Mouse (Mus musculus): ENCODE measurements around the gene Gm44965. TPM values are rescaled to one million over a fixed set of nuclear protein-coding genes. Genes with fewer than 3 reads are reported as not detected.
A peak's percentile ranks its signal among the peaks of the same experiment; 100 is the strongest.

Gene Gm44965
- polyA plus RNA-seq, 1 experiment from 2014 or later = not detected

- H3K36me3 ChIP-seq (ENCODE audit: control insufficient read depth, insufficient read depth) = no peaks in the 10 kb centered on the region
- TF ChIP-seq CTCF (IDR thresholded peaks at IDR 0.05; ENCODE audit: low read depth) = no peak
- H3K27ac ChIP-seq (ENCODE audit: low read depth, low read length) = no peak overlapping the region
- H3K27me3 ChIP-seq (replicated peaks; ENCODE audit: control insufficient read depth, insufficient read depth, low read length) = no peaks in the 10 kb centered on the region
- H3K4me2 ChIP-seq (replicated peaks; ENCODE audit: low read depth) = no peak overlapping the region
- no peak overlapping the region for H3K9ac ChIP-seq (ENCODE audit: low read depth, low read length)
- no peak overlapping the region for H3K4me3 ChIP-seq (ENCODE audit: low read depth, low read length)
- no peak for ATAC-seq
- H3K9me3 ChIP-seq (ENCODE audit: control insufficient read depth) = no peaks in the 10 kb centered on the region
- no peaks in the 10 kb centered on the region for H3K4me1 ChIP-seq (replicated peaks; ENCODE audit: control insufficient read depth, insufficient read depth, low read length)
- WGBS = 91% methylated on average over 4 of the region's 4 CpGs
Measured at GRCm38 (mm10) chr6:48648779-48649178, 55.0 kb downstream of the Gm44965 start.

GRCm38 (mm10) chr6:48650041-48650440 is 56.3 kb downstream of the Gm44965 start:
- no peak for TF ChIP-seq CTCF (IDR thresholded peaks at IDR 0.05; ENCODE audit: low read depth)
- 86% methylated on average over 9 of the region's 9 CpGs for WGBS
- Histone ChIP-seq H3K4me3 (ENCODE audit: low read depth, low read length) (no peak overlapping the region), H3K36me3 (ENCODE audit: control insufficient read depth, insufficient read depth) (no peaks in the 10 kb centered on the region), H3K27ac (ENCODE audit: low read depth, low read length) (no peak overlapping the region), H3K9ac (ENCODE audit: low read depth, low read length) (no peak overlapping the region), H3K4me1 (replicated peaks; ENCODE audit: control insufficient read depth, insufficient read depth, low read length) (no peaks in the 10 kb centered on the region), H3K27me3 (replicated peaks; ENCODE audit: control insufficient read depth, insufficient read depth, low read length) (no peaks in the 10 kb centered on the region), H3K4me2 (replicated peaks; ENCODE audit: low read depth) (no peak overlapping the region), H3K9me3 (ENCODE audit: control insufficient read depth) (no peaks in the 10 kb centered on the region)
- ATAC-seq = no peak

GRCm38 (mm10) chr6:48658721-48659120 is 65.0 kb downstream of the Gm44965 start:
- no peaks in the 10 kb centered on the region for H3K9me3 ChIP-seq (ENCODE audit: control insufficient read depth)
- ATAC-seq = no peak
- H3K27me3 ChIP-seq (replicated peaks; ENCODE audit: control insufficient read depth, insufficient read depth, low read length) = no peaks in the 10 kb centered on the region
- no peaks in the 10 kb centered on the region for H3K36me3 ChIP-seq (ENCODE audit: control insufficient read depth, insufficient read depth)
- no peak overlapping the region for H3K4me3 ChIP-seq (ENCODE audit: low read depth, low read length)
- H3K9ac ChIP-seq (ENCODE audit: low read depth, low read length) = no peak overlapping the region
- WGBS = 75% methylated on average over 5 of the region's 5 CpGs
- H3K4me1 ChIP-seq (replicated peaks; ENCODE audit: control insufficient read depth, insufficient read depth, low read length) = no peaks in the 10 kb centered on the region
- H3K4me2 ChIP-seq (replicated peaks; ENCODE audit: low read depth) = no peak overlapping the region
- no peak overlapping the region for H3K27ac ChIP-seq (ENCODE audit: low read depth, low read length)
- no peak for TF ChIP-seq CTCF (IDR thresholded peaks at IDR 0.05; ENCODE audit: low read depth)

GRCm38 (mm10) chr6:48664750-48665149 is 71.0 kb downstream of the Gm44965 start:
- H3K9me3 ChIP-seq (ENCODE audit: control insufficient read depth) = no peaks in the 10 kb centered on the region
- TF ChIP-seq CTCF (IDR thresholded peaks at IDR 0.05; ENCODE audit: low read depth) = no peak
- ATAC-seq = no peak
- H3K27me3 ChIP-seq (replicated peaks; ENCODE audit: control insufficient read depth, insufficient read depth, low read length) = no peaks in the 10 kb centered on the region
- H3K4me2 ChIP-seq (replicated peaks; ENCODE audit: low read depth) = no peak overlapping the region
- no peak overlapping the region for H3K4me3 ChIP-seq (ENCODE audit: low read depth, low read length)
- no peaks in the 10 kb centered on the region for H3K36me3 ChIP-seq (ENCODE audit: control insufficient read depth, insufficient read depth)
- peaks cover 4% of the 10 kb centered on the region for H3K4me1 ChIP-seq (replicated peaks; ENCODE audit: control insufficient read depth, insufficient read depth, low read length)
- no peak overlapping the region for H3K27ac ChIP-seq (ENCODE audit: low read depth, low read length)
- WGBS = 61% methylated on average over 4 of the region's 4 CpGs
- H3K9ac ChIP-seq (ENCODE audit: low read depth, low read length) = no peak overlapping the region

DNA sequence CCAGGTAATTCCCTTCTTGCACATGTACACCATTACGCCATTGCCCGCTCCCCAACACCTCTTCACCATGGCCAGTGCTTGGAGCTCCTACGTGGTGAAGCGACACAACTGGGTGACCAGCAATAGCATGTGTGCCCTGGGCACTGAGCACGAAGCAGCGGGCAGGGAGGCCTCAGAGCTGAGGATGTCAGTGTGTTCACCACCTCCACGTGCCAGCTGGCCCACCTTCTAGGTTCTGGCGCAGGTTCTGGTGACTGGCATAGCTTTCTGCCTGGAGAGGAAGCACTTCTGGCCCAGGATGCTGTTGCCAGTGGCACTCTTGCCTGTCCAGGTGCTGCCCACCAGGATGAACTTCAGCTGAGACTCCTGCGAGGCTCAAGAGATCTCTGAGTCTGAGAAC is 71.7 kb downstream of the Gm44965 start:
- WGBS = 93% methylated on average over 9 of the region's 9 CpGs
- Histone ChIP-seq H3K4me2 (replicated peaks; ENCODE audit: low read depth) (no peak overlapping the region), H3K9me3 (ENCODE audit: control insufficient read depth) (no peaks in the 10 kb centered on the region), H3K27me3 (replicated peaks; ENCODE audit: control insufficient read depth, insufficient read depth, low read length) (no peaks in the 10 kb centered on the region), H3K9ac (ENCODE audit: low read depth, low read length) (no peak overlapping the region), H3K4me1 (replicated peaks; ENCODE audit: control insufficient read depth, insufficient read depth, low read length) (peaks cover 4% of the 10 kb centered on the region), H3K36me3 (ENCODE audit: control insufficient read depth, insufficient read depth) (no peaks in the 10 kb centered on the region), H3K27ac (ENCODE audit: low read depth, low read length) (no peak overlapping the region), H3K4me3 (ENCODE audit: low read depth, low read length) (no peak overlapping the region)
- no peak for TF ChIP-seq CTCF (IDR thresholded peaks at IDR 0.05; ENCODE audit: low read depth)
- no peak for ATAC-seq

DNA sequence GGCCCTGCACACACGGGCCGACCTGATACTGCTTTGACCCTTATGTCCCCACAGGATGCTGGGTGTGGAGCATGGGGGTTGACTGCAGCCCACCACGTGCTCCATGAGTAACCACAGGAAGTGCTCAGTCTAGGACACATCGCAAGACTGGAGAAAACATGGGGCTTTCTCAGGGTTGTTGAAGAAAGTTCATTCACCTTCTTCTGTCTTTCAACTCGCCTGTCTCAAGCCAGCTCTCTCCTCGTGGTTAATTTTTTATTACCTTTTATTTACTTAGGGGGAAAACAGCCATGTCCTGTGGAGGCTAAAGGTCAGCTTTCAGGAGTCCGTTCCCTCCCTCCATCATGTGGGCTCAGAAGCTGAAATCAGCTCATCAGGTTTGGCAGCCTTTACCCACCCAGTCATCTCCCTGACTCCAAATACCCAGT is 72.4 kb downstream of the Gm44965 start:
- Histone ChIP-seq H3K4me1 (replicated peaks; ENCODE audit: control insufficient read depth, insufficient read depth, low read length) (peaks cover 4% of the 10 kb centered on the region), H3K36me3 (ENCODE audit: control insufficient read depth, insufficient read depth) (no peaks in the 10 kb centered on the region), H3K27me3 (replicated peaks; ENCODE audit: control insufficient read depth, insufficient read depth, low read length) (no peaks in the 10 kb centered on the region), H3K9me3 (ENCODE audit: control insufficient read depth) (no peaks in the 10 kb centered on the region), H3K27ac (ENCODE audit: low read depth, low read length) (no peak overlapping the region), H3K4me2 (replicated peaks; ENCODE audit: low read depth) (0 out of 2 replicates have a peak overlapping the region, but pooled peaks have one; percentile 13), H3K9ac (ENCODE audit: low read depth, low read length) (no peak overlapping the region), H3K4me3 (ENCODE audit: low read depth, low read length) (no peak overlapping the region)
- WGBS = 9% methylated on average over 7 of the region's 7 CpGs
- TF ChIP-seq CTCF (IDR thresholded peaks at IDR 0.05; ENCODE audit: low read depth) = no peak
- ATAC-seq = peak; percentile 61

- H3K27me3 ChIP-seq (replicated peaks; ENCODE audit: control insufficient read depth, insufficient read depth, low read length) = no peaks in the 10 kb centered on the region
- H3K27ac ChIP-seq (ENCODE audit: low read depth, low read length) = no peak overlapping the region
- ATAC-seq = no peak
- H3K9me3 ChIP-seq (ENCODE audit: control insufficient read depth) = no peaks in the 10 kb centered on the region
- H3K4me1 ChIP-seq (replicated peaks; ENCODE audit: control insufficient read depth, insufficient read depth, low read length) = peaks cover 4% of the 10 kb centered on the region
- no peak for TF ChIP-seq CTCF (IDR thresholded peaks at IDR 0.05; ENCODE audit: low read depth)
- no peak overlapping the region for H3K9ac ChIP-seq (ENCODE audit: low read depth, low read length)
- no peaks in the 10 kb centered on the region for H3K36me3 ChIP-seq (ENCODE audit: control insufficient read depth, insufficient read depth)
- no peak overlapping the region for H3K4me2 ChIP-seq (replicated peaks; ENCODE audit: low read depth)
- no peak overlapping the region for H3K4me3 ChIP-seq (ENCODE audit: low read depth, low read length)
Measured at GRCm38 (mm10) chr6:48668022-48668421, 74.3 kb downstream of the Gm44965 start.

Other genes with a start within 250 kb of the Gm44965 start
- gene Krba1, start 198.4 kb upstream of the Gm44965 start, polyA plus RNA-seq (2015; fragmentation: Nextera tagmentation; extraction: Ambion mirVana) = 20.0 and 20.1 TPM in 2 replicates
- 18.9 and 19.3 TPM in 2 replicates for gene Zfp467, start 148.1 kb upstream of the Gm44965 start, polyA plus RNA-seq (2015; fragmentation: Nextera tagmentation; extraction: Ambion mirVana)
- 0.61 and 0.74 TPM in 2 replicates for gene Sspo, start 145.7 kb upstream of the Gm44965 start, polyA plus RNA-seq (2015; fragmentation: Nextera tagmentation; extraction: Ambion mirVana)
- 23.7 and 23.8 TPM in 2 replicates for gene Atp6v0e2, start 56.3 kb upstream of the Gm44965 start, polyA plus RNA-seq (2015; fragmentation: Nextera tagmentation; extraction: Ambion mirVana)
- 7.6 and 9.5 TPM in 2 replicates for gene Lrrc61, start 39.1 kb upstream of the Gm44965 start, polyA plus RNA-seq (2015; fragmentation: Nextera tagmentation; extraction: Ambion mirVana)
- gene Rarres2, start 21.2 kb upstream of the Gm44965 start, polyA plus RNA-seq (2015; fragmentation: Nextera tagmentation; extraction: Ambion mirVana) = 154 and 162 TPM in 2 replicates
- gene Gm45021, start 4.3 kb upstream of the Gm44965 start, polyA plus RNA-seq (2015; fragmentation: Nextera tagmentation; extraction: Ambion mirVana) = not detected in 2 replicates
- 11.3 and 12.0 TPM in 2 replicates for gene Repin1, start 58 bp upstream of the Gm44965 start, polyA plus RNA-seq (2015; fragmentation: Nextera tagmentation; extraction: Ambion mirVana)
- gene Zfp775, start 8.1 kb downstream of the Gm44965 start, polyA plus RNA-seq (2015; fragmentation: Nextera tagmentation; extraction: Ambion mirVana) = 2.2 TPM in 2 replicates
- gene AI854703, start 32.8 kb downstream of the Gm44965 start, polyA plus RNA-seq (2015; fragmentation: Nextera tagmentation; extraction: Ambion mirVana) = 0.55 and 0.63 TPM in 2 replicates
- 1.1 and 1.2 TPM in 2 replicates for gene Gimap8, start 53.3 kb downstream of the Gm44965 start, polyA plus RNA-seq (2015; fragmentation: Nextera tagmentation; extraction: Ambion mirVana)
- 9.9 and 10.2 TPM in 2 replicates for gene Gimap9, start 82.2 kb downstream of the Gm44965 start, polyA plus RNA-seq (2015; fragmentation: Nextera tagmentation; extraction: Ambion mirVana)
- gene Gimap4, start 90.6 kb downstream of the Gm44965 start, polyA plus RNA-seq (2015; fragmentation: Nextera tagmentation; extraction: Ambion mirVana) = 9.6 and 11.3 TPM in 2 replicates
- 13.6 and 15.8 TPM in 2 replicates for gene Gimap6, start 114.3 kb downstream of the Gm44965 start, polyA plus RNA-seq (2015; fragmentation: Nextera tagmentation; extraction: Ambion mirVana)
- gene Gm28053, start 124.7 kb downstream of the Gm44965 start, polyA plus RNA-seq (2015; fragmentation: Nextera tagmentation; extraction: Ambion mirVana) = 1.3 and 2.3 TPM in 2 replicates
- 0.09 and 0.16 TPM in 2 replicates for gene Gimap7, start 124.7 kb downstream of the Gm44965 start, polyA plus RNA-seq (2015; fragmentation: Nextera tagmentation; extraction: Ambion mirVana)
- gene Gimap1, start 145.1 kb downstream of the Gm44965 start, polyA plus RNA-seq (2015; fragmentation: Nextera tagmentation; extraction: Ambion mirVana) = 15.2 and 17.8 TPM in 2 replicates
- 8.4 and 10.6 TPM in 2 replicates for gene Gimap5, start 152.3 kb downstream of the Gm44965 start, polyA plus RNA-seq (2015; fragmentation: Nextera tagmentation; extraction: Ambion mirVana)
- 0.58 and 0.64 TPM in 2 replicates for gene Gimap3, start 176.9 kb downstream of the Gm44965 start, polyA plus RNA-seq (2015; fragmentation: Nextera tagmentation; extraction: Ambion mirVana)
- 180 and 193 TPM in 2 replicates for gene Tmem176a, start 247.0 kb downstream of the Gm44965 start, polyA plus RNA-seq (2015; fragmentation: Nextera tagmentation; extraction: Ambion mirVana)
- gene Tmem176b, start 247.6 kb downstream of the Gm44965 start, polyA plus RNA-seq (2015; fragmentation: Nextera tagmentation; extraction: Ambion mirVana) = 319 and 320 TPM in 2 replicates

Data from intestine, postnatal 0 days (tissue).